Mouse (Mus musculus) kidney, adult 2 months (tissue): ENCODE results near the gene Sox5.

Experiments used
- CTCF ChIP-seq: fragments of 200-500 bp; conservative IDR thresholded peaks from 2 replicates; pipeline ENCODE4 v1.5.1; 2011; ENCODE audit warnings: low read depth, mild to moderate bottlenecking, control low read depth, low read length, moderate library complexity, mixed read lengths; ENCODE audit not compliant: insufficient read depth, insufficient read length
- POLR2A ChIP-seq: fragments of 200-500 bp; IDR thresholded peaks from one replicate; pipeline ENCODE4 v1.6.1; 2011; ENCODE audit warnings: low read depth, low read length, control low read depth

- TF ChIP-seq CTCF (no peak), POLR2A (no peak)
Observed at GRCm38 (mm10) chr6:143918405-143918947, 863.3 kb downstream of the Sox5 start.
